Mouse (Mus musculus) thymus, adult 2 months (tissue): ENCODE data around the gene 1810062G17Rik.

Source experiments
- CTCF ChIP-seq: fragments of 200-500 bp; IDR thresholded peaks from 2 replicates; pipeline ENCODE4 v1.5.1; 2012; ENCODE audit warnings: mild to moderate bottlenecking, control low read depth, low read length, moderate library complexity, borderline replicate concordance; ENCODE audit not compliant: control insufficient read depth, poor library complexity, insufficient read depth; ENCODE audit errors: extremely low read depth
- POLR2A ChIP-seq: fragments of 200-500 bp; IDR thresholded peaks from 2 replicates; pipeline ENCODE4 v1.6.1; 2012; ENCODE audit warnings: mild to moderate bottlenecking, low read length, control low read depth, moderate library complexity; ENCODE audit not compliant: control insufficient read depth, poor library complexity, insufficient read depth; ENCODE audit errors: extremely low read depth

GRCm38 (mm10) chr3:36530345-36530744 is 54.6 kb downstream of the 1810062G17Rik start:
- TF ChIP-seq CTCF, result no peak
- TF ChIP-seq POLR2A, result no peak
